Mouse (Mus musculus): ENCODE data around the gene D17Wsu92e.

DNA sequence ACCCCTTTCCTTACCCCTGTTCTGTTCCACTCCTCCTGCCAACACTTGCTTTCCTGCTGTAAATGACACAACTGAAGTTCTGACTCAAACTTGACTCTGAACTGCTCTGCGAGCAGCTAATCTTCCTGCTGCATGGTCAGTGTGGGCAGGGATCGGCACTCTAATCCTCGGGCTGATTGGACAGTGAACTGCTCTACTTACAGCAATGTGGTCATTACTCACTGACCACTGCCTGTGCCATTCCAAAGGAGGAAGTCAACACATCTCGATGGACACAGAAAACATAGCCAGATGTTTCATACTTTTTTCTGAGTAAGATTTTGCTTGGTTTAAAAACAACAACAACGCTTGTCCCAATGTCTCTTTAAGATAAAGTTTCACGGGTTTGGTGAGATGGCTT lies 55.4 kb downstream of the D17Wsu92e start:
- TF ChIP-seq ZC3H11A (IDR thresholded peaks at IDR 0.05; ENCODE audit: borderline replicate concordance, low read depth, low read length) (no peak), ZNF384 (IDR thresholded peaks at IDR 0.05; ENCODE audit: low read depth, low read length) (no peak), MAFK (IDR thresholded peaks at IDR 0.05; ENCODE audit: insufficient read depth, low read depth, low read length) (no peak)

All from ES-E14 (cell line).